Mouse (Mus musculus) heart, embryonic 15.5 days (tissue): ENCODE measurements around the gene Ankrd35. TPM values are rescaled to one million over a fixed set of nuclear protein-coding genes. Genes with fewer than 3 reads are reported as not detected.

Experiments used
- ATAC-seq: fragments of 200-750 bp; cut with Nextera tagmentation; replicated peaks from 2 replicates; pipeline ENCODE4 v1.8.0; 2017; ENCODE audit warnings: low read depth, moderate TSS enrichment; ENCODE audit not compliant: insufficient number of reproducible peaks, insufficient read depth, low FRiP score
- H3K27ac ChIP-seq: fragments of 300-500 bp; sonication (generic); 2 replicates; pipeline ENCODE4 v1.5.1; 2015; ENCODE audit warnings: mild to moderate bottlenecking, inconsistent platforms
- H3K27me3 ChIP-seq: fragments of 300-500 bp; sonication (generic); 2 replicates; pipeline ENCODE4 v1.6.1; 2015; ENCODE audit warnings: inconsistent platforms
- H3K36me3 ChIP-seq: fragments of 300-500 bp; sonication (generic); 2 replicates; pipeline ENCODE4 v1.6.1; 2015; ENCODE audit warnings: mild to moderate bottlenecking, inconsistent platforms
- H3K4me1 ChIP-seq: fragments of 300-500 bp; sonication (generic); replicated peaks from 2 replicates; pipeline ENCODE4 v1.6.1; 2015; ENCODE audit warnings: inconsistent platforms
- H3K4me2 ChIP-seq: fragments of 300-500 bp; sonication (generic); 2 replicates; pipeline ENCODE4 v1.6.1; 2015; ENCODE audit warnings: inconsistent platforms, mild to moderate bottlenecking, moderate library complexity
- H3K4me3 ChIP-seq: fragments of 300-500 bp; sonication (generic); 2 replicates; pipeline ENCODE4 v1.5.1; 2015; ENCODE audit warnings: mild to moderate bottlenecking, inconsistent platforms
- H3K9ac ChIP-seq: fragments of 300-500 bp; sonication (generic); 2 replicates; pipeline ENCODE4 v1.6.1; 2015; ENCODE audit warnings: mild to moderate bottlenecking, inconsistent platforms
- H3K9me3 ChIP-seq: fragments of 300-500 bp; sonication (generic); replicated peaks from 2 replicates; pipeline ENCODE4 v1.6.1; 2016; ENCODE audit warnings: inconsistent platforms
- WGBS: fragments of 180-500 bp; shearing (Covaris S2); methylation state at CpG from one replicate; pipeline ENCODE4 v1.1.7; 2015; ENCODE audit warnings: mixed read lengths; 5-methylcytosine and 5-hydroxymethylcytosine counted together
- polyA plus RNA-seq: library from polyadenylated mRNA; unstranded; fragments of >200 nt; fragmentation: Nextera tagmentation; extraction: Ambion mirVana; gene quantifications from 2 replicates; pipeline ENCODE4 v1.2.1, GENCODE M21; 2015

The Ankrd35 gene
- polyA plus RNA-seq, 1 experiment from 2014 or later = 0.31 TPM

- WGBS = 5% methylated on average over 42 of the region's 42 CpGs
These were observed 38.2 kb downstream of the Ankrd35 start, which contains the start of gene Nudt17 for GRCm38 (mm10) chr3:96707903-96708683. Nudt17 (minus strand) TSS chr3:96708562.

GRCm38 (mm10) chr3:96708684-96709064, 38.7 kb downstream of the Ankrd35 start:
- Histone ChIP-seq H3K4me3 (peak overlapping the region; percentile 60; the same call in 1 of the 2 replicates), H3K36me3 (peaks cover 53% of the 10 kb centered on the region), H3K4me2 (peak overlapping the region; percentile 98), H3K9ac (peak overlapping the region; percentile 83), H3K9me3 (no peaks in the 10 kb centered on the region), H3K27ac (no peak overlapping the region), H3K27me3 (no peaks in the 10 kb centered on the region), H3K4me1 (peaks cover 7% of the 10 kb centered on the region)
- no peak for ATAC-seq
- 44% methylated on average over 2 of the region's 2 CpGs for WGBS

More at GRCm38 (mm10) chr3:96707903-96708683, 38.2 kb downstream of the Ankrd35 start, which contains the start of gene Nudt17:
- peak; percentile 84 for ATAC-seq
- H3K27me3 ChIP-seq = no peaks in the 10 kb centered on the region
- H3K9ac ChIP-seq = peak within 1 kb of the TSS; percentile 83
- H3K27ac ChIP-seq = no peak within 1 kb of the TSS
- H3K9me3 ChIP-seq = no peaks in the 10 kb centered on the region
- H3K4me2 ChIP-seq = peak within 1 kb of the TSS; percentile 98
- H3K36me3 ChIP-seq = peaks cover 53% of the 10 kb centered on the region
- H3K4me1 ChIP-seq = peaks cover 7% of the 10 kb centered on the region
- H3K4me3 ChIP-seq = peak within 1 kb of the TSS; percentile 60

GRCm38 (mm10) chr3:96714286-96714685, 44.4 kb downstream of the Ankrd35 start:
- 76% methylated on average over 5 of the region's 5 CpGs for WGBS
- Histone ChIP-seq H3K9ac (no peak overlapping the region), H3K36me3 (peaks cover 70% of the 10 kb centered on the region), H3K27me3 (no peaks in the 10 kb centered on the region), H3K9me3 (no peaks in the 10 kb centered on the region), H3K4me1 (no peaks in the 10 kb centered on the region), H3K27ac (no peak overlapping the region), H3K4me2 (no peak overlapping the region), H3K4me3 (no peak overlapping the region)
- no peak for ATAC-seq

- Histone ChIP-seq H3K4me3 (no peak overlapping the region), H3K27me3 (no peaks in the 10 kb centered on the region), H3K4me1 (no peaks in the 10 kb centered on the region), H3K9me3 (no peaks in the 10 kb centered on the region), H3K9ac (no peak overlapping the region), H3K4me2 (no peak overlapping the region), H3K27ac (no peak overlapping the region), H3K36me3 (peaks cover 62% of the 10 kb centered on the region)
- WGBS = 53% methylated on average over 2 of the region's 2 CpGs
- no peak for ATAC-seq
These were observed 45.9 kb downstream of the Ankrd35 start for GRCm38 (mm10) chr3:96715854-96716253.

GRCm38 (mm10) chr3:96719173-96719572, 49.2 kb downstream of the Ankrd35 start:
- Histone ChIP-seq H3K9me3 (no peaks in the 10 kb centered on the region), H3K36me3 (peaks cover 44% of the 10 kb centered on the region), H3K9ac (no peak overlapping the region), H3K27ac (no peak overlapping the region), H3K27me3 (no peaks in the 10 kb centered on the region), H3K4me2 (no peak overlapping the region), H3K4me3 (no peak overlapping the region), H3K4me1 (peaks cover 3% of the 10 kb centered on the region; the same call in 1 of the 2 replicates)
- ATAC-seq = 0 out of 2 replicates have a peak, but pooled peaks have one; percentile 17
- 42% methylated on average over 14 of the region's 14 CpGs for WGBS

GRCm38 (mm10) chr3:96727343-96727827, 57.5 kb downstream of the Ankrd35 start, which contains the start of the genes Polr3c and Rnf115:
Polr3c (minus strand) TSS chr3:96727628.
Rnf115 (plus strand) TSS chr3:96727664.
- 0% methylated on average over 45 of the region's 52 CpGs for WGBS
- Histone ChIP-seq H3K4me2 (peak within 1 kb of the TSS; percentile 75), H3K4me3 (peak within 1 kb of the TSS; percentile 77), H3K27ac (peak within 1 kb of the TSS; percentile 83), H3K4me1 (peaks cover 32% of the 10 kb centered on the region), H3K27me3 (no peaks in the 10 kb centered on the region), H3K36me3 (peaks cover 13% of the 10 kb centered on the region), H3K9me3 (no peaks in the 10 kb centered on the region), H3K9ac (peak within 1 kb of the TSS; percentile 75)
- peak; percentile 96 for ATAC-seq

- WGBS = under 1% methylated on average over 42 of the region's 42 CpGs
- ATAC-seq = peak; percentile 49
- no peaks in the 10 kb centered on the region for H3K27me3 ChIP-seq
- H3K9me3 ChIP-seq = no peaks in the 10 kb centered on the region
- H3K4me3 ChIP-seq = peak overlapping the region; percentile 77
- H3K27ac ChIP-seq = peak overlapping the region; percentile 83
- peaks cover 30% of the 10 kb centered on the region for H3K4me1 ChIP-seq
- H3K36me3 ChIP-seq = peaks cover 11% of the 10 kb centered on the region
- H3K9ac ChIP-seq = peak overlapping the region; percentile 75
- H3K4me2 ChIP-seq = peak overlapping the region; percentile 75
These were observed 58.1 kb downstream of the Ankrd35 start for GRCm38 (mm10) chr3:96727828-96728633.

GRCm38 (mm10) chr3:96728634-96729402, 58.9 kb downstream of the Ankrd35 start:
- Histone ChIP-seq H3K27me3 (no peaks in the 10 kb centered on the region), H3K4me1 (peaks cover 30% of the 10 kb centered on the region), H3K9ac (peak overlapping the region; percentile 75), H3K4me2 (peak overlapping the region; percentile 75), H3K4me3 (peak overlapping the region; percentile 77), H3K9me3 (no peaks in the 10 kb centered on the region), H3K27ac (peak overlapping the region; percentile 83), H3K36me3 (peaks cover 3% of the 10 kb centered on the region; the same call in 1 of the 2 replicates)
- WGBS = 38% methylated on average over 7 of the region's 7 CpGs
- no peak for ATAC-seq

GRCm38 (mm10) chr3:96729403-96729784, 59.5 kb downstream of the Ankrd35 start:
- Histone ChIP-seq H3K9me3 (no peaks in the 10 kb centered on the region), H3K36me3 (no peaks in the 10 kb centered on the region), H3K9ac (no peak overlapping the region; the same call in 1 of the 2 replicates), H3K4me3 (no peak overlapping the region), H3K4me2 (peak overlapping the region; percentile 75), H3K27ac (no peak overlapping the region), H3K27me3 (no peaks in the 10 kb centered on the region), H3K4me1 (peaks cover 32% of the 10 kb centered on the region)
- 42% methylated on average over 3 of the region's 3 CpGs for WGBS
- no peak for ATAC-seq

- no peak for ATAC-seq
- 52% methylated on average over 5 of the region's 5 CpGs for WGBS
- Histone ChIP-seq H3K27me3 (no peaks in the 10 kb centered on the region), H3K4me1 (peaks cover 32% of the 10 kb centered on the region), H3K4me3 (no peak overlapping the region), H3K9ac (no peak overlapping the region), H3K9me3 (no peaks in the 10 kb centered on the region), H3K36me3 (no peaks in the 10 kb centered on the region), H3K4me2 (no peak overlapping the region), H3K27ac (no peak overlapping the region)
These were observed 60.9 kb downstream of the Ankrd35 start for GRCm38 (mm10) chr3:96730785-96731184.
